In the genomic region with DNA sequence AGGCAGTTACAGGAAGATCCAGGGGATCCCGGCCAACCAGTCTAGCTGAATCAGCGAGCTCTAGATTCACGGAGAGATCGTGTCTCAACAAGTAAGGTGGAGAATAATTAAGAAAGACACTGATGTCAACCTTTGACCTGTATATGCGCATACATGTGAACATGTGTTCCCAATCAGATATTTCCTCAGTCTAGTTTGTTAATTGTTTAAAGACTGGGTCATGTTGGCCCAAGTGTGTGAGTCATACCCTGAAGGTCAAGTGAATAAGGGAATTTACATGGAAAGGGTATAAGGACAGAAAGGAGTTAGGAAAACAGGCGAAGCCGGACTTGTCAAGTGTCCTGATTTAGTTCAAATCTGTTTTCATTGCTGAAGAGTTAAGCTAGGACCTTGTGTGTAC, we compare ENCODE assay signal across 14 mouse cellular contexts.
"Had no signal": no experiment of that assay in that cellular context is flagged by ENCODE, and none has a peak within 500 bp of the region (broad histone marks: within the 10 kb centered on the region; RNA-seq: fewer than 3 reads in every experiment).

No protein-coding gene starts in this region.

- H3K27ac ChIP-seq: kidney, embryonic 15.5 days; limb, embryonic 13.5 days; liver, embryonic 15.5 days; macrophage; midbrain, embryonic 12.5 days; neural tube, embryonic 13.5 days; stomach, postnatal 0 days had no signal

- H3K4me3 ChIP-seq: kidney, embryonic 15.5 days; limb, embryonic 13.5 days; liver, embryonic 15.5 days; midbrain, embryonic 12.5 days; neural tube, embryonic 13.5 days had no signal

- H3K36me3 ChIP-seq: kidney, embryonic 15.5 days; limb, embryonic 13.5 days; liver, embryonic 15.5 days; midbrain, embryonic 12.5 days; neural tube, embryonic 13.5 days had no signal

- H3K27me3 ChIP-seq: kidney, embryonic 15.5 days; limb, embryonic 13.5 days; liver, embryonic 15.5 days; midbrain, embryonic 12.5 days; neural tube, embryonic 13.5 days had no signal

- ATAC-seq: midbrain, embryonic 16.5 days had no signal

- H3K9me3 ChIP-seq: kidney, embryonic 15.5 days; limb, embryonic 13.5 days; liver, embryonic 15.5 days; midbrain, embryonic 12.5 days; neural tube, embryonic 13.5 days had no signal

- DNase-seq: kidney, adult 18-20 months; layer of hippocampus, adult 9-11 months; layer of hippocampus, postnatal 36 days; retina, postnatal 1 day; right cerebral cortex, postnatal 25 days; thymus, postnatal 4 days had no signal

- H3K4me1 ChIP-seq: liver, embryonic 15.5 days; midbrain, embryonic 12.5 days; neural tube, embryonic 13.5 days had no signal
